Mouse (Mus musculus): ENCODE measurements at regions not wholly inside any gene's neighbourhood (a gene's known extent, or its start where the extent isn't known, plus 50 kb on each side); places are given as distances from the start of the nearest gene placed in this dataset.
"Not testable (repeated sequence)": the region's sequence is repeated elsewhere in the genome, so short reads cannot be mapped to it uniquely, and the experiment has no call there.

- intact Hi-C loops (cut with DNase I) = no loop called here
- DNase-seq (ENCODE audit: low spot score) = no peak
Observed at GRCm38 (mm10) chr6:25101761-25102160, 145.7 kb upstream of the Tmem229a start.

- intact Hi-C loops (cut with DNase I) = no loop called here
- no peak for DNase-seq (ENCODE audit: low spot score)
Observed at GRCm38 (mm10) chr6:25087167-25087566, 131.1 kb upstream of the Tmem229a start.

GRCm38 (mm10) chr6:25085871-25086270 lies 129.8 kb upstream of the Tmem229a start:
- intact Hi-C loops (cut with DNase I) = no loop called here
- no peak for DNase-seq (ENCODE audit: low spot score)

GRCm38 (mm10) chr6:25085296-25085695 lies 129.2 kb upstream of the Tmem229a start:
- intact Hi-C loops (cut with DNase I); DNase-seq (ENCODE audit: low spot score): not testable (repeated sequence)

GRCm38 (mm10) chr6:25065913-25066312 lies 109.8 kb upstream of the Tmem229a start:
- intact Hi-C loops (cut with DNase I) = no loop called here
- DNase-seq (ENCODE audit: low spot score) = no peak

- intact Hi-C loops (cut with DNase I) = no loop called here
- no peak for DNase-seq (ENCODE audit: low spot score)
Observed at GRCm38 (mm10) chr6:25032878-25033509, 76.9 kb upstream of the Tmem229a start.

- DNase-seq (ENCODE audit: low spot score) = no peak
- intact Hi-C loops (cut with DNase I) = loop anchor here (10.0 kb wide), 1 partner anchor 738 kb away; no protein-coding TSS in a partner anchor
Observed at GRCm38 (mm10) chr6:25026953-25027352, 70.9 kb upstream of the Tmem229a start.

- intact Hi-C loops (cut with DNase I) = loop anchor here (5.0 to 10.0 kb wide), 2 partner anchors 298 to 745 kb away; no protein-coding TSS in a partner anchor
- no peak for DNase-seq (ENCODE audit: low spot score)
Observed at GRCm38 (mm10) chr6:25020005-25020772, 64.1 kb upstream of the Tmem229a start.

GRCm38 (mm10) chr6:25013288-25013606 lies 57.1 kb upstream of the Tmem229a start:
- intact Hi-C loops (cut with DNase I) = no loop called here
- DNase-seq (ENCODE audit: low spot score) = no peak

GRCm38 (mm10) chr6:25012376-25013287 lies 56.5 kb upstream of the Tmem229a start:
- DNase-seq (ENCODE audit: low spot score) = no peak

GRCm38 (mm10) chr6:25008856-25009255 lies 52.8 kb upstream of the Tmem229a start:
- DNase-seq (ENCODE audit: low spot score); intact Hi-C loops (cut with DNase I): not testable (repeated sequence)

More at GRCm38 (mm10) chr6:25012376-25013287, 56.5 kb upstream of the Tmem229a start:
- intact Hi-C loops (cut with DNase I) = no loop called here

All from heart, postnatal 25 days (tissue).